Mouse (Mus musculus): ENCODE measurements around the gene Cip2a. TPM values are rescaled to one million over a fixed set of nuclear protein-coding genes. Genes with fewer than 3 reads are reported as not detected.

The Cip2a gene
- total RNA-seq (2023; ENCODE audit: inconsistent age), result 5.1 to 7.8 TPM (median 5.5 TPM) in 4 replicates

GRCm38 (mm10) chr16:48993559-48994342 is at the start of gene Cip2a, which contains the start of gene Dzip3:
TSS of gene Cip2a (plus strand) at chr16:48994185.
TSS of gene Dzip3 (minus strand) at chr16:48994165.

DNA sequence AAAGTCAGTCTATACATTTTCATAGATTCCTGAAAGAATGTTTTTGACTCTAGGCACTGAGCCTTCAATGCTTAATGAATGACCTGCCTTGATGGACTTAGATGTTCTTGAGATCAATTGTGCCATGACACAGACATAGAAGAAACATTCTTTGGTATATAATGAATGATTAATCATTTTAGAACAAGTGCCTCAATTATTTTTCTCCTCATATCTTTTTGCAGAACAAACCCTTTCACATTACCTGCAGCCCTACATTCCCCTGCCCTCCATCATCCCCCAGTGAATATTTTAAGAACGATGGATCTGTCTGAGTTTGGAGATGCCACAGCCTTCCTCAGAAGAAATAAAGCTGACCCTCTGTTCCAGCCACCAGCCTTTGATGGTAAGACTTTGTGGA is 63.2 kb downstream of the Cip2a start, which contains the start of gene Myh15:
Gene Myh15, plus strand, starts transcription at position 301 of the 400 bp plus-strand sequence.

Other genes with a start within 250 kb of the Cip2a start
- 0.21 to 0.22 TPM in 2 of 4 replicates, not detected in the others for gene Trat1, start 222.2 kb upstream of the Cip2a start, total RNA-seq (2023; ENCODE audit: inconsistent age)
- not detected in 4 replicates for gene Retnlb, start 177.3 kb upstream of the Cip2a start, total RNA-seq (2023; ENCODE audit: inconsistent age)
- gene Retnla, start 151.6 kb upstream of the Cip2a start, total RNA-seq (2023; ENCODE audit: inconsistent age), result not detected in 4 replicates
- 0.96 to 3.3 TPM (median 2.0 TPM) in 3 of 4 replicates, not detected in the other for gene Retnlg, start 121.6 kb upstream of the Cip2a start, total RNA-seq (2023; ENCODE audit: inconsistent age)
- 12.4 to 14.6 TPM (median 14.1 TPM) in 4 replicates for gene Dzip3, start within 50 bp of the Cip2a start, total RNA-seq (2023; ENCODE audit: inconsistent age)
- gene Myh15, start 63.3 kb downstream of the Cip2a start, total RNA-seq (2023; ENCODE audit: inconsistent age), result not detected in 4 replicates